Mouse (Mus musculus): Measurements from ENCODE around the gene Tgm5.

- no peak for TF ChIP-seq CTCF (IDR thresholded peaks at IDR 0.05; ENCODE audit: extremely low read depth, insufficient read depth, low read length)
- no peak for TF ChIP-seq POLR2A (IDR thresholded peaks at IDR 0.05; ENCODE audit: extremely low read depth, insufficient read depth, low read length)
Measured at GRCm38 (mm10) chr2:121017151-121017550, 68.5 kb downstream of the Tgm5 start.
